Comparison of ENCODE assay signal across 24 mouse cellular contexts in the genomic region with DNA sequence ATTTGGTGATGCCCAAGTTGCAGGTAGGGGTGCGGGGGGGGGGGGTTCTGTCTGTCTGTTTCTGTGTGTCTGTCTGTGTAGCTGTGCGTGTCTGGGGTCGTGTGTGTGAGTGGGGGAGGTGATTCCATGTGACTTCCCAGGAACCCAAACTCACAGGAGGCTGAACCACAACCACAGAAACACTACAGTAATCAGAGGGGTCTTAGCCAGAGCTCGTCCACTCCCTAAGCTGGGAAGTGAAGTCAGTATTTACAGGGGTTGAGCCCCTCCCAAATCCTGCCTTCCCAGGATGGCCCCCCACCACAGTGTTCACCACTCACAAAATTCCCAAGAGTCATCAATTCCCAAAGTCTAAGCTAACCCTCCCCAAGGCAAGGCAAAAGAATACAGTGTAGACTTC. TPM values are rescaled to one million over a fixed set of nuclear protein-coding genes. Genes with fewer than 3 reads are reported as not detected.
DNase-seq lines count a peak whose midpoint lies in the region; ATAC-seq and TF ChIP-seq lines count a peak whose summit lies in the region.
"Had no signal": no experiment of that assay in that cellular context is flagged by ENCODE, and none has a peak within 500 bp of the region (broad histone marks: within the 10 kb centered on the region; RNA-seq: fewer than 3 reads in every experiment).

No protein-coding gene starts in this region.

- no peak for TF ChIP-seq POLR2A in heart, adult 2 months (IDR thresholded peaks at IDR 0.05; ENCODE audit: insufficient read depth, low read depth, low read length)

- WGBS in forebrain, embryonic 10.5 days: 89% methylated on average over 4 of the region's 4 CpGs
- WGBS in forebrain, embryonic 16.5 days: 84% methylated on average over 4 of the region's 4 CpGs
- WGBS in heart, adult 2 months: 69% methylated on average over 4 of the region's 4 CpGs
- 45% methylated on average over 2 of the region's 4 CpGs for WGBS in macrophage (ENCODE audit: missing documents)
- 87% methylated on average over 4 of the region's 4 CpGs for WGBS in hindbrain, embryonic 16.5 days

- intact Hi-C loops in heart, adult 2 months (cut with DNase I): loop anchor here (2.0 to 5.0 kb wide), 2 partner anchors 17 to 56 kb away; no protein-coding TSS in a partner anchor
- intact Hi-C loops in heart, postnatal 25 days (cut with DNase I): no loop called here

- peaks cover 29% of the 10 kb centered on the region for H3K36me3 ChIP-seq in forebrain, embryonic 10.5 days (replicated peaks)
- H3K36me3 ChIP-seq in forebrain, embryonic 16.5 days (ENCODE audit: control insufficient read depth, insufficient read depth): no peaks in the 10 kb centered on the region
- peaks cover 29% of the 10 kb centered on the region for H3K36me3 ChIP-seq in heart, adult 2 months (ENCODE audit: control insufficient read depth, insufficient read depth, low read length)
- H3K36me3 ChIP-seq in megakaryocyte, embryonic 14.5 days (replicated peaks; ENCODE audit: low read length): peaks cover 20% of the 10 kb centered on the region
- no peaks in the 10 kb centered on the region for H3K36me3 ChIP-seq in macrophage (ENCODE audit: inconsistent target)
- no peaks in the 10 kb centered on the region for H3K36me3 ChIP-seq in hindbrain, embryonic 16.5 days (ENCODE audit: control insufficient read depth, insufficient read depth, low read length)
- H3K36me3 ChIP-seq: embryonic facial prominence, embryonic 12.5 days; embryonic facial prominence, embryonic 15.5 days; forebrain, embryonic 12.5 days; forebrain, embryonic 15.5 days; heart, embryonic 12.5 days; heart, embryonic 15.5 days; hindbrain, embryonic 13.5 days had no signal

- 0 out of 2 replicates have a peak overlapping the region, but pooled peaks have one; percentile 9 for H3K27ac ChIP-seq in forebrain, embryonic 10.5 days
- H3K27ac ChIP-seq in forebrain, embryonic 16.5 days (ENCODE audit: low read length): no peak overlapping the region
- peak overlapping the region; percentile 71 for H3K27ac ChIP-seq in heart, adult 2 months
- peak overlapping the region; percentile 82 for H3K27ac ChIP-seq in macrophage
- H3K27ac ChIP-seq in hindbrain, embryonic 16.5 days (ENCODE audit: low read depth, low read length): no peak overlapping the region
- H3K27ac ChIP-seq: embryonic facial prominence, embryonic 12.5 days; embryonic facial prominence, embryonic 15.5 days; forebrain, embryonic 12.5 days; forebrain, embryonic 15.5 days; hindbrain, embryonic 10.5 days; hindbrain, embryonic 13.5 days; hindbrain, postnatal 0 days had no signal

- no peaks in the 10 kb centered on the region for H3K9me3 ChIP-seq in forebrain, embryonic 10.5 days
- H3K9me3 ChIP-seq in forebrain, embryonic 16.5 days (ENCODE audit: control insufficient read depth, low read length): no peaks in the 10 kb centered on the region
- H3K9me3 ChIP-seq in megakaryocyte, embryonic 14.5 days: no peaks in the 10 kb centered on the region
- no peaks in the 10 kb centered on the region for H3K9me3 ChIP-seq in hindbrain, embryonic 16.5 days (ENCODE audit: control insufficient read depth, low read length)
- H3K9me3 ChIP-seq: embryonic facial prominence, embryonic 12.5 days; embryonic facial prominence, embryonic 15.5 days; forebrain, embryonic 12.5 days; forebrain, embryonic 15.5 days; G1E; heart, embryonic 12.5 days; heart, embryonic 15.5 days; hindbrain, embryonic 10.5 days; hindbrain, embryonic 13.5 days had no signal

- ATAC-seq in forebrain, embryonic 16.5 days: no peak
- no peak for ATAC-seq in megakaryocyte, adult 5-6 weeks (ENCODE audit: poor library complexity, severe bottlenecking)
- ATAC-seq in hindbrain, embryonic 16.5 days: no peak
- ATAC-seq: forebrain, embryonic 15.5 days; hindbrain, postnatal 0 days; inflammation-experienced regulatory T-cells, adult 6 months had no signal

- H3K4me3 ChIP-seq in forebrain, embryonic 10.5 days: no peak overlapping the region
- no peak overlapping the region for H3K4me3 ChIP-seq in forebrain, embryonic 16.5 days (replicated peaks; ENCODE audit: low read length)
- H3K4me3 ChIP-seq in heart, adult 2 months: no peak overlapping the region
- peak overlapping the region; percentile 88 for H3K4me3 ChIP-seq in megakaryocyte, embryonic 14.5 days (replicated peaks)
- no peak overlapping the region for H3K4me3 ChIP-seq in macrophage (ENCODE audit: inconsistent target)
- no peak overlapping the region for H3K4me3 ChIP-seq in hindbrain, embryonic 16.5 days (ENCODE audit: low read length)
- H3K4me3 ChIP-seq: embryonic facial prominence, embryonic 12.5 days; embryonic facial prominence, embryonic 15.5 days; forebrain, embryonic 12.5 days; forebrain, embryonic 15.5 days; heart, embryonic 12.5 days; heart, embryonic 15.5 days; hindbrain, embryonic 10.5 days; hindbrain, embryonic 13.5 days had no signal

- no peak overlapping the region for H3K9ac ChIP-seq in forebrain, embryonic 16.5 days (replicated peaks; ENCODE audit: low read depth, low read length)
- H3K9ac ChIP-seq in heart, adult 2 months (ENCODE audit: low read depth, low read length): no peak overlapping the region
- no peak overlapping the region for H3K9ac ChIP-seq in hindbrain, embryonic 16.5 days (ENCODE audit: low read depth, low read length)
- H3K9ac ChIP-seq: embryonic facial prominence, embryonic 12.5 days; embryonic facial prominence, embryonic 15.5 days; forebrain, embryonic 12.5 days; forebrain, embryonic 15.5 days; heart, embryonic 12.5 days; heart, embryonic 15.5 days; hindbrain, embryonic 13.5 days had no signal

- 0 out of 2 replicates have a peak, but pooled peaks cover 3% of the 10 kb centered on the region for H3K79me2 ChIP-seq in heart, adult 2 months (replicated peaks; ENCODE audit: control insufficient read depth, insufficient read depth, low read length)
- no peaks in the 10 kb centered on the region for H3K79me2 ChIP-seq in macrophage (ENCODE audit: inconsistent target)

- no peak for DNase-seq in forebrain, embryonic 10.5 days (ENCODE audit: extremely low spot score, low spot score)
- no peak for DNase-seq in heart, adult 2 months
- no peak for DNase-seq in heart, postnatal 25 days (ENCODE audit: low spot score)
- DNase-seq: cerebellum, adult 18-20 months; cerebellum, adult 9-10 months; cerebellum, postnatal 14 days; heart, postnatal 36 days; kidney, adult 18-20 months had no signal

- TF ChIP-seq EP300 in heart, adult 2 months (IDR thresholded peaks at IDR 0.05; ENCODE audit: insufficient read depth, low read depth, low read length): no peak

- H3K4me2 ChIP-seq in forebrain, embryonic 16.5 days (ENCODE audit: low read length): no peak overlapping the region
- no peak overlapping the region for H3K4me2 ChIP-seq in hindbrain, embryonic 16.5 days (ENCODE audit: low read length)
- H3K4me2 ChIP-seq: embryonic facial prominence, embryonic 12.5 days; embryonic facial prominence, embryonic 15.5 days; forebrain, embryonic 12.5 days; forebrain, embryonic 15.5 days; heart, embryonic 12.5 days; hindbrain, embryonic 13.5 days had no signal

- H3K27me3 ChIP-seq in forebrain, embryonic 10.5 days (ENCODE audit: poor library complexity, severe bottlenecking): peaks cover 5% of the 10 kb centered on the region; the same call in 1 of the 2 replicates
- no peaks in the 10 kb centered on the region for H3K27me3 ChIP-seq in forebrain, embryonic 16.5 days (replicated peaks; ENCODE audit: control insufficient read depth, insufficient read depth, low read length)
- no peaks in the 10 kb centered on the region for H3K27me3 ChIP-seq in heart, adult 2 months (ENCODE audit: control insufficient read depth, insufficient read depth, low read length)
- H3K27me3 ChIP-seq in megakaryocyte, embryonic 14.5 days (replicated peaks): no peaks in the 10 kb centered on the region
- no peaks in the 10 kb centered on the region for H3K27me3 ChIP-seq in hindbrain, embryonic 16.5 days (replicated peaks; ENCODE audit: control insufficient read depth, insufficient read depth, low read length)
- H3K27me3 ChIP-seq: hindbrain, embryonic 13.5 days had no signal

- peaks cover 71% of the 10 kb centered on the region for H3K4me1 ChIP-seq in forebrain, embryonic 10.5 days
- H3K4me1 ChIP-seq in forebrain, embryonic 16.5 days (replicated peaks; ENCODE audit: control insufficient read depth, insufficient read depth, low read length): peaks cover 10% of the 10 kb centered on the region; the same call in 1 of the 2 replicates
- peaks cover 44% of the 10 kb centered on the region for H3K4me1 ChIP-seq in heart, adult 2 months (ENCODE audit: control insufficient read depth, insufficient read depth, low read length)
- peaks cover 100% of the 10 kb centered on the region for H3K4me1 ChIP-seq in megakaryocyte, embryonic 14.5 days
- H3K4me1 ChIP-seq in hindbrain, embryonic 16.5 days (ENCODE audit: control insufficient read depth, insufficient read depth, low read depth, low read length): peaks cover 4% of the 10 kb centered on the region

- no peak for TF ChIP-seq CTCF in heart, adult 2 months (IDR thresholded peaks at IDR 0.05)

RNA-seq across cellular contexts. Expression of a gene that starts 18.1 kb away (rescaled TPM):
- polyA plus RNA-seq in forebrain, embryonic 10.5 days (2016; fragmentation: Nextera tagmentation; extraction: Ambion mirVana): 27.0 and 29.1 TPM in 2 replicates
- 5.1 and 6.1 TPM in 2 replicates for polyA plus RNA-seq in forebrain, embryonic 16.5 days (2015; fragmentation: Nextera tagmentation; extraction: Ambion mirVana)
- 100 to 1,000 TPM; 149 to 150 TPM for total RNA-seq in heart, adult 2 months (2021)
- polyA plus RNA-seq in heart, adult 2 months (2012; rRNA removed): 15.7 and 23.7 TPM in 2 replicates
- total RNA-seq in heart, postnatal 25 days (2021): 100 to 1,000 TPM; 132 to 167 TPM
- 1.00 and 1.8 TPM in 2 replicates for polyA plus RNA-seq in megakaryocyte, embryonic 14.5 days (2012; ENCODE audit: insufficient read depth, low replicate concordance)
- 1.9 and 3.0 TPM in 2 replicates for total RNA-seq in megakaryocyte, adult 5-6 weeks (2015)
- 2.2 and 2.7 TPM in 2 replicates for total RNA-seq in megakaryocyte, adult 5-6 weeks (2017)
- 1 to 10 TPM in 13 of 26 experiments, under 1 TPM in 7, not detected in 6; 0.26 to 9.3 (median 2.4) TPM for total RNA-seq in macrophage (2018; cell fraction: chromatin; rRNA removed)
- 1 to 10 TPM in 11 of 26 experiments, under 1 TPM in 14, not detected in 1; 0.03 to 1.9 (median 0.43) TPM for total RNA-seq in macrophage (2018; cell fraction: cytosol; rRNA removed)
- 10 to 100 TPM in 1 of 26 experiments, 1 to 10 TPM in 10, under 1 TPM in 12, not detected in 3; 0.06 to 14.4 (median 0.72) TPM for total RNA-seq in macrophage (2018; cell fraction: nucleus; rRNA removed)
- polyA plus RNA-seq in macrophage (2018): 0.34 to 1.2 TPM (median 0.62 TPM) in 3 replicates
- 8.3 and 8.4 TPM in 2 replicates for polyA plus RNA-seq in hindbrain, embryonic 16.5 days (2015; fragmentation: Nextera tagmentation; extraction: Ambion mirVana)
- polyA plus RNA-seq: inflammation-experienced regulatory T-cells, adult 6 months had no signal

Comparison
In these comparisons a context has a peak if more than half of its experiments do, and no peak if none do; other contexts are left out.
1. H3K27ac ChIP-seq: peak in forebrain, embryonic 10.5 days (single experiment), heart, adult 2 months (single experiment) and macrophage (single experiment); none in forebrain, embryonic 16.5 days (single experiment) and hindbrain, embryonic 16.5 days (single experiment).